Mouse (Mus musculus) midbrain, embryonic 14.5 days (tissue): ENCODE results near the gene Vamp2. TPM values are rescaled to one million over a fixed set of nuclear protein-coding genes. Genes with fewer than 3 reads are reported as not detected.

Source experiments
- ATAC-seq: fragments of 200-750 bp; cut with Nextera tagmentation; 2 replicates; pipeline ENCODE4 v1.8.0; 2017; ENCODE audit warnings: moderate number of reproducible peaks, moderate library complexity; ENCODE audit not compliant: low FRiP score, low TSS enrichment
- DNase-seq: peaks from one replicate; pipeline ENCODE4 v3.0.0-alpha.2; 2015
- H3K27ac ChIP-seq: fragments of 300-500 bp; sonication (generic); replicated peaks from 2 replicates; pipeline ENCODE4 v1.5.1; 2014; ENCODE audit warnings: mild to moderate bottlenecking, low read depth, low read length, moderate library complexity
- H3K27me3 ChIP-seq: fragments of 300-500 bp; sonication (generic); 2 replicates; pipeline ENCODE4 v1.6.1; 2014; ENCODE audit warnings: low read length, control low read depth, mixed read lengths; ENCODE audit not compliant: control insufficient read depth, insufficient read depth
- H3K36me3 ChIP-seq: fragments of 300-500 bp; sonication (generic); 2 replicates; pipeline ENCODE4 v1.6.1; 2014; ENCODE audit warnings: low read length, control low read depth; ENCODE audit not compliant: control insufficient read depth, insufficient read depth
- H3K4me1 ChIP-seq: fragments of 300-500 bp; sonication (generic); 2 replicates; pipeline ENCODE4 v1.6.1; 2014; ENCODE audit warnings: mild to moderate bottlenecking, antibody characterized with exemption, low read length, control low read depth; ENCODE audit not compliant: control insufficient read depth, insufficient read depth
- H3K4me2 ChIP-seq: fragments of 300-500 bp; sonication (generic); 2 replicates; pipeline ENCODE4 v1.6.1; 2014; ENCODE audit warnings: mild to moderate bottlenecking, low read length, moderate library complexity
- H3K4me3 ChIP-seq: fragments of 300-500 bp; sonication (generic); replicated peaks from 2 replicates; pipeline ENCODE4 v1.5.1; 2014; ENCODE audit warnings: low read depth, low read length
- H3K9ac ChIP-seq: fragments of 300-500 bp; sonication (generic); replicated peaks from 2 replicates; pipeline ENCODE4 v1.6.1; 2014; ENCODE audit warnings: mild to moderate bottlenecking, low read length, moderate library complexity
- H3K9me3 ChIP-seq: fragments of 300-500 bp; sonication (generic); 2 replicates; pipeline ENCODE4 v1.6.1; 2016; ENCODE audit warnings: low read length, control low read depth, mixed read lengths; ENCODE audit not compliant: control insufficient read depth
- WGBS: fragments of 180-500 bp; shearing (Covaris S2); extraction: QIAGEN DNeasy Blood & Tissue Kit; methylation state at CpG from one replicate; pipeline ENCODE4 v1.1.7; 2014; 5-methylcytosine and 5-hydroxymethylcytosine counted together
- polyA plus RNA-seq: library from polyadenylated mRNA; unstranded; fragments of >200 nt; fragmentation: Nextera tagmentation; extraction: Ambion mirVana; gene quantifications from 2 replicates; pipeline ENCODE4 v1.2.1, GENCODE M21; 2014

The Vamp2 gene
- polyA plus RNA-seq, 1 experiment from 2014 or later = 260 TPM

GRCm38 (mm10) chr11:69076572-69076971 is 11.7 kb upstream of the Vamp2 start:
- 72% methylated on average over 5 of the region's 5 CpGs for WGBS
- H3K4me1 ChIP-seq = peaks cover 10% of the 10 kb centered on the region
- no peak overlapping the region for H3K4me2 ChIP-seq
- no peak overlapping the region for H3K4me3 ChIP-seq
- ATAC-seq (no peak), DNase-seq (no peak)
- H3K9me3 ChIP-seq = no peaks in the 10 kb centered on the region
- no peaks in the 10 kb centered on the region for H3K36me3 ChIP-seq
- H3K9ac ChIP-seq = no peak overlapping the region
- H3K27me3 ChIP-seq = no peaks in the 10 kb centered on the region
- H3K27ac ChIP-seq = no peak overlapping the region

DNA sequence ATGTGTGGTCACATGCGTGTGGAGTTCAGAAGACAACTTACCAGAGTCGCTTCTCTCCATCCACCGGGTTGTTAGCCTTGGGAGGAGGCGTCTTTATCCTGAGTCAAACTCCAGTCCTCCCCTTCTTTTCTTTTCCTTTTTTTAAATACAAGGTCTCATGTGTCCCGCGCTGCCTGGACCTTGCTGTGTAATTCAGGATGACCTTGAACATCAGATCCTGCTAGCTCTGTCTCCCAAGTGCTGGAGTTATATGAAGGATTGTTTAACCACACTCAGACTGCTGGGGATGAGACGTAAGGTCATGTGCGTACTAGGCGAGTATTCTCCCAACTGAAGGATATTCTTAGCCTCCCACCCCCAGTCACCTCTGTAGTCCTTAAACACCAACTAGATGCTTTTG is 11.0 kb upstream of the Vamp2 start:
- H3K4me1 ChIP-seq = peaks cover 4% of the 10 kb centered on the region
- no peaks in the 10 kb centered on the region for H3K36me3 ChIP-seq
- no peak overlapping the region for H3K27ac ChIP-seq
- 83% methylated on average over 9 of the region's 9 CpGs for whole genome bisulfite sequencing
- no peak overlapping the region for H3K4me2 ChIP-seq
- no peaks in the 10 kb centered on the region for H3K9me3 ChIP-seq
- no peak overlapping the region for H3K9ac ChIP-seq
- no peak for ATAC-seq
- no peaks in the 10 kb centered on the region for H3K27me3 ChIP-seq
- no peak overlapping the region for H3K4me3 ChIP-seq
- DNase-seq = no peak

- no peak for ATAC-seq
- Histone ChIP-seq H3K4me2 (no peak overlapping the region), H3K4me1 (no peaks in the 10 kb centered on the region), H3K27me3 (no peaks in the 10 kb centered on the region), H3K27ac (no peak overlapping the region), H3K9me3 (no peaks in the 10 kb centered on the region), H3K9ac (no peak overlapping the region), H3K4me3 (no peak overlapping the region), H3K36me3 (no peaks in the 10 kb centered on the region)
- no peak for DNase-seq
- 85% methylated on average over 6 of the region's 6 CpGs for WGBS
These were observed 10.2 kb upstream of the Vamp2 start for GRCm38 (mm10) chr11:69078041-69078440.

DNA sequence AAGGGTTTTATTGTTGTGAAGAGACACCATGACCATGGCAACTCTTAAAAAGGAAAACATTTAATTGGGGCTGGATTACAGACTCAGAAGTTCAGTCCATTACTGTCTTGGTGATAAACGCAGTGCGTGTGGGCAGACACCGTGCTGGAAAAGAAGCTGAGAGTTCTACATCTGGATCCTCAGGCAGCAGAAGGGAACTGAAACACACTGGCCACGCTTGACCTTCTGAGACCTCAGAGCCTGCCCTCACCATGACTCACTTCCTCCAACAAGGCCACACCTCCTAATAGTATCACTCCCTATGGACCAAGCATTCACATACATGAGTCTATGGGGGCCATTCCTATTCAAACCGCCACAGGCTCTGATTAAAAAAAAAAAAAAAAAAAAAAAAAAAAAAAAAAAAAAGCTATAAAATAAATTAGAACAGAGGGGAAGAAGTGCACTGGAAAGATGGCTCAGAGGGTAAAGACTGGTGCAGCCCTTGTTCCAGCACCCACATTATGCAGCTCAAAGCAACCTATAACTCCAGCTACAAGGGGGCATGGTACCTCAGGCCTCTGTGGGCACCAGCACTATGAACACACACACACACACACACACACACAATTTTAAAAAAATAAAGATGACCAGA is 9.4 kb upstream of the Vamp2 start:
- no peak overlapping the region for H3K4me2 ChIP-seq
- H3K9me3 ChIP-seq = no peaks in the 10 kb centered on the region
- no peak overlapping the region for H3K9ac ChIP-seq
- H3K4me3 ChIP-seq = no peak overlapping the region
- no peaks in the 10 kb centered on the region for H3K27me3 ChIP-seq
- 79% methylated on average over 5 of the region's 5 CpGs for WGBS
- H3K4me1 ChIP-seq = no peaks in the 10 kb centered on the region
- no peak overlapping the region for H3K27ac ChIP-seq
- DNase-seq (no peak), ATAC-seq (no peak)
- no peaks in the 10 kb centered on the region for H3K36me3 ChIP-seq

- DNase-seq (no peak), ATAC-seq (no peak)
- Histone ChIP-seq H3K27me3 (no peaks in the 10 kb centered on the region), H3K4me1 (no peaks in the 10 kb centered on the region), H3K9ac (no peak overlapping the region), H3K4me3 (no peak overlapping the region), H3K36me3 (no peaks in the 10 kb centered on the region), H3K9me3 (no peaks in the 10 kb centered on the region), H3K4me2 (no peak overlapping the region), H3K27ac (no peak overlapping the region)
- WGBS = 89% methylated on average over 15 of the region's 15 CpGs
These were observed 8.0 kb upstream of the Vamp2 start for GRCm38 (mm10) chr11:69080102-69080854.

- Histone ChIP-seq H3K9ac (no peak overlapping the region), H3K4me2 (no peak overlapping the region), H3K27ac (no peak overlapping the region), H3K4me3 (no peak overlapping the region), H3K36me3 (no peaks in the 10 kb centered on the region), H3K27me3 (no peaks in the 10 kb centered on the region), H3K9me3 (no peaks in the 10 kb centered on the region), H3K4me1 (no peaks in the 10 kb centered on the region)
- 84% methylated on average over 8 of the region's 8 CpGs for WGBS
- ATAC-seq (no peak), DNase-seq (no peak)
These were observed 7.5 kb upstream of the Vamp2 start for GRCm38 (mm10) chr11:69080855-69081222.

DNA sequence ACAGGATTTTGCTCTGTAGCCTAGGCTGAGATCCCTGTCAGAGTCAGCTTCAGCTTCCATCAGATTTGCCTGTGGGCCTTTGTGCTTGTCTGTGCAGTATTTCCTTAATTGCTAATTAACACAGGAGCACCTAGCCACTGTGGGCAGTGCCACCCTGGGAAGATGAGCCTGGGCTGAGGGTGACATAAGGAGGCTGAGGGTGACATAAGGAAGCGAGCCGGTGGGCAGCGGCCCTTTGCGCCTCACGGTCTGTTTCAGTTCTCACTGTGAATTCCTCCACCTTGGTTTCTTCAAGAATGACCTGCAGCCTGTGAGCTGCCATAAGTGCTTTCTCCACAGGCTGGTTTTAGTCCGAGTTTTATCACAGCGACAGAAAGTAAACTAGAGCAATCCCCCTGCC is 6.7 kb upstream of the Vamp2 start:
- H3K36me3 ChIP-seq = no peaks in the 10 kb centered on the region
- H3K9ac ChIP-seq = no peak overlapping the region
- no peak overlapping the region for H3K4me3 ChIP-seq
- ATAC-seq (no peak), DNase-seq (no peak)
- H3K9me3 ChIP-seq = no peaks in the 10 kb centered on the region
- H3K27me3 ChIP-seq = no peaks in the 10 kb centered on the region
- no peak overlapping the region for H3K4me2 ChIP-seq
- WGBS = 88% methylated on average over 7 of the region's 7 CpGs
- H3K27ac ChIP-seq = no peak overlapping the region
- H3K4me1 ChIP-seq = no peaks in the 10 kb centered on the region

GRCm38 (mm10) chr11:69085608-69086007 is 2.7 kb upstream of the Vamp2 start:
- Histone ChIP-seq H3K36me3 (peaks cover 12% of the 10 kb centered on the region), H3K27me3 (no peaks in the 10 kb centered on the region), H3K4me3 (no peak overlapping the region), H3K4me2 (no peak overlapping the region), H3K9ac (no peak overlapping the region), H3K9me3 (no peaks in the 10 kb centered on the region), H3K4me1 (peaks cover 15% of the 10 kb centered on the region), H3K27ac (no peak overlapping the region)
- ATAC-seq = no peak
- WGBS = 67% methylated on average over 6 of the region's 6 CpGs
- no peak for DNase-seq

DNA sequence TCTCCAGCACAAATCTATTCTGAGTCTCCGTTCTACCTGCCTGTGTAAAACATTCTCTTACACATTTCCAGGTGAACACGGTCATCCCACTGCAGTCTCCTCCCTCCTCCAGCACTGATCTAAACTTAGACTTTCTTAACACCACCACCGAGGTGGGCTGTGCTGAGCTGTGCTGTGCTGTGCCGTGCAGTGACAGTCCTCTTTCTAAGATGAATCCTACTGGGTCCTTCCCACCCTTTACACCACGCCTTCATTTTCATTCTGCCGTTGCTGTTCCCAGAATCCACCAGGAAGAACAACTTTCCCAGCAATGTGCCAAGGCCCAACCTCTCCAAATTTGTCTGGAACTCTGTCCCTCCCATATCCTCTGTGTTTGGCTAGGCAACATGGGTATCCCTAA is 1.9 kb upstream of the Vamp2 start:
- H3K4me2 ChIP-seq = no peak overlapping the region
- ATAC-seq = no peak
- DNase-seq = no peak
- no peaks in the 10 kb centered on the region for H3K9me3 ChIP-seq
- no peak overlapping the region for H3K4me3 ChIP-seq
- H3K4me1 ChIP-seq = peaks cover 15% of the 10 kb centered on the region
- no peak overlapping the region for H3K27ac ChIP-seq
- H3K36me3 ChIP-seq = peaks cover 14% of the 10 kb centered on the region
- no peaks in the 10 kb centered on the region for H3K27me3 ChIP-seq
- no peak overlapping the region for H3K9ac ChIP-seq
- WGBS = 71% methylated on average over 6 of the region's 6 CpGs
